Mouse (Mus musculus): Measurements from ENCODE around the gene Oxld1. TPM values are rescaled to one million over a fixed set of nuclear protein-coding genes. Genes with fewer than 3 reads are reported as not detected.

The Oxld1 gene
- polyA plus RNA-seq, 1 experiment from 2014 or later = 16.8 TPM

DNA sequence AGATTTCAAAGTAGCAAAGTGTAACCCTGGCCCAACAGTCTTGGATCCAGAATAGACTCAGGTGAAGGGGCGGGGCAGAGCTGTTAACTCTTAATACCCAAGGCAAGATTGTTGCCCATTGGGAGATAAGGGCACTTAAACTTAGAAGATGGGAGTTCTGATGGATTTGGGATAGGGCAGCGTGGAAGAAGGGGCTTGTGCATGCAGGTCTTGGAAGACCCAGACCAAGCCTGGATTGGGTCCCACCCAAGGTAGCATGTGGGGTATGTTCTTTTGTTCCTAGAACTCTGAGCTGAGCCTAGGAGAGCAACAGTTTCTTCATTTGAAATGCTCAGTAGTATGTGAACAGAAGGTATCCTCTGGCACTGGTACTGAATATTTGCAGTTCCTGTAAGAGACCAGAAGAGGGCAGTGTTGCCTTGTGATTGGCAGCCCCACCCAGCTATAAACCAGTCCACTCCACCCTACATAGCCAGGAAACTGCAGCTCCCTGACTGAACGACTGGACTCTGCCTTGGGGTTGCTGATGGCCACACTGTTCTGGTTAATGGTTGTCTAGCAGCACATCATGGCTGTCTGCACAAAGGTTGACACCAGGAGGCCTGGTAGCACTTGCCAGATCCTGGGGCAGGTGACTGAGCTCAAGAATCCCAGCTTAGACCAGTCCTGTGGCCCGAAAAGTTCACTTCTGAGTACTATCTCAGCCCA is 31.3 kb upstream of the Oxld1 start:
- Histone ChIP-seq H3K4me3 (ENCODE audit: low read depth, low read length) (no peak overlapping the region), H3K4me2 (0 out of 2 replicates have a peak overlapping the region, but pooled peaks have one; percentile 8)

GRCm38 (mm10) chr11:120488516-120488915 is 30.6 kb upstream of the Oxld1 start:
- Histone ChIP-seq H3K27me3 (replicated peaks; ENCODE audit: control insufficient read depth, insufficient read depth, low read length) (no peaks in the 10 kb centered on the region), H3K9ac (ENCODE audit: low read depth, low read length) (no peak overlapping the region), H3K4me1 (replicated peaks; ENCODE audit: control insufficient read depth, insufficient read depth, low read length) (peaks cover 52% of the 10 kb centered on the region), H3K9me3 (ENCODE audit: control insufficient read depth, low read length) (no peaks in the 10 kb centered on the region), H3K36me3 (ENCODE audit: control insufficient read depth, insufficient read depth, low read length) (peaks cover 37% of the 10 kb centered on the region), H3K4me3 (ENCODE audit: low read depth, low read length) (no peak overlapping the region), H3K27ac (ENCODE audit: low read depth, low read length) (no peak overlapping the region), H3K4me2 (no peak overlapping the region)
- whole genome bisulfite sequencing = 76% methylated on average over 4 of the region's 4 CpGs
- ATAC-seq (replicated peaks; ENCODE audit: low FRiP score) (no peak), DNase-seq (ENCODE audit: low spot score) (no peak)

More for the DNA sequence above, 31.3 kb upstream of the Oxld1 start:
- WGBS = 57% methylated on average over 4 of the region's 4 CpGs
- H3K4me1 ChIP-seq (replicated peaks; ENCODE audit: control insufficient read depth, insufficient read depth, low read length) = peaks cover 51% of the 10 kb centered on the region
- H3K27ac ChIP-seq (ENCODE audit: low read depth, low read length) = peak overlapping the region; percentile 36
- H3K27me3 ChIP-seq (replicated peaks; ENCODE audit: control insufficient read depth, insufficient read depth, low read length) = no peaks in the 10 kb centered on the region
- DNase-seq (ENCODE audit: low spot score) (peak; percentile 65), ATAC-seq (replicated peaks; ENCODE audit: low FRiP score) (peak; percentile 39)
- H3K9ac ChIP-seq (ENCODE audit: low read depth, low read length) = peak overlapping the region; percentile 22; the same call in 1 of the 2 replicates
- peaks cover 36% of the 10 kb centered on the region for H3K36me3 ChIP-seq (ENCODE audit: control insufficient read depth, insufficient read depth, low read length)
- H3K9me3 ChIP-seq (ENCODE audit: control insufficient read depth, low read length) = no peaks in the 10 kb centered on the region

- peaks cover 62% of the 10 kb centered on the region for H3K36me3 ChIP-seq (ENCODE audit: control insufficient read depth, insufficient read depth, low read length)
- H3K9ac ChIP-seq (ENCODE audit: low read depth, low read length) = peak overlapping the region; percentile 98
- H3K27me3 ChIP-seq (replicated peaks; ENCODE audit: control insufficient read depth, insufficient read depth, low read length) = no peaks in the 10 kb centered on the region
- H3K27ac ChIP-seq (ENCODE audit: low read depth, low read length) = peak overlapping the region; percentile 75
- peak overlapping the region; percentile 98 for H3K4me3 ChIP-seq (ENCODE audit: low read depth, low read length)
- DNase-seq (ENCODE audit: low spot score) = no peak
- no peaks in the 10 kb centered on the region for H3K9me3 ChIP-seq (ENCODE audit: control insufficient read depth, low read length)
- no peak for ATAC-seq (replicated peaks; ENCODE audit: low FRiP score)
- WGBS = 6% methylated on average over 10 of the region's 10 CpGs
- H3K4me1 ChIP-seq (replicated peaks; ENCODE audit: control insufficient read depth, insufficient read depth, low read length) = peaks cover 33% of the 10 kb centered on the region
- H3K4me2 ChIP-seq = peak overlapping the region; percentile 88
Observed at GRCm38 (mm10) chr11:120485251-120485650, 27.4 kb upstream of the Oxld1 start.

- peaks cover 66% of the 10 kb centered on the region for H3K36me3 ChIP-seq (ENCODE audit: control insufficient read depth, insufficient read depth, low read length)
- H3K9me3 ChIP-seq (ENCODE audit: control insufficient read depth, low read length) = no peaks in the 10 kb centered on the region
- DNase-seq (ENCODE audit: low spot score) (peak; percentile 88), ATAC-seq (replicated peaks; ENCODE audit: low FRiP score) (peak; percentile 92)
- H3K27ac ChIP-seq (ENCODE audit: low read depth, low read length) = peak within 1 kb of the TSS; percentile 75
- peaks cover 26% of the 10 kb centered on the region for H3K4me1 ChIP-seq (replicated peaks; ENCODE audit: control insufficient read depth, insufficient read depth, low read length)
- peak within 1 kb of the TSS; percentile 98 for H3K4me3 ChIP-seq (ENCODE audit: low read depth, low read length)
- WGBS = under 1% methylated on average over 60 of the region's 60 CpGs
- H3K4me2 ChIP-seq = peak within 1 kb of the TSS; percentile 88
- H3K27me3 ChIP-seq (replicated peaks; ENCODE audit: control insufficient read depth, insufficient read depth, low read length) = no peaks in the 10 kb centered on the region
- peak within 1 kb of the TSS; percentile 98 for H3K9ac ChIP-seq (ENCODE audit: low read depth, low read length)
Observed at GRCm38 (mm10) chr11:120484265-120484981, 26.6 kb upstream of the Oxld1 start, which contains the start of gene Mrpl12. Mrpl12 (plus strand) TSS chr11:120484613.

- Histone ChIP-seq H3K4me2 (peak overlapping the region; percentile 88), H3K4me3 (ENCODE audit: low read depth, low read length) (peak overlapping the region; percentile 98), H3K36me3 (ENCODE audit: control insufficient read depth, insufficient read depth, low read length) (peaks cover 72% of the 10 kb centered on the region), H3K9ac (ENCODE audit: low read depth, low read length) (peak overlapping the region; percentile 98), H3K4me1 (replicated peaks; ENCODE audit: control insufficient read depth, insufficient read depth, low read length) (peaks cover 24% of the 10 kb centered on the region), H3K27ac (ENCODE audit: low read depth, low read length) (peak overlapping the region; percentile 75; the same call in 1 of the 2 replicates), H3K27me3 (replicated peaks; ENCODE audit: control insufficient read depth, insufficient read depth, low read length) (no peaks in the 10 kb centered on the region), H3K9me3 (ENCODE audit: control insufficient read depth, low read length) (no peaks in the 10 kb centered on the region)
- WGBS = 83% methylated on average over 7 of the region's 7 CpGs
- no peak for DNase-seq (ENCODE audit: low spot score)
- ATAC-seq (replicated peaks; ENCODE audit: low FRiP score) = no peak
Observed at GRCm38 (mm10) chr11:120483448-120483934, 25.6 kb upstream of the Oxld1 start.

GRCm38 (mm10) chr11:120472052-120472451 is 14.2 kb upstream of the Oxld1 start:
- Histone ChIP-seq H3K9me3 (ENCODE audit: control insufficient read depth, low read length) (no peaks in the 10 kb centered on the region), H3K36me3 (ENCODE audit: control insufficient read depth, insufficient read depth, low read length) (peaks cover 56% of the 10 kb centered on the region), H3K27ac (ENCODE audit: low read depth, low read length) (no peak overlapping the region), H3K27me3 (replicated peaks; ENCODE audit: control insufficient read depth, insufficient read depth, low read length) (no peaks in the 10 kb centered on the region), H3K4me2 (no peak overlapping the region), H3K4me1 (replicated peaks; ENCODE audit: control insufficient read depth, insufficient read depth, low read length) (peaks cover 8% of the 10 kb centered on the region), H3K9ac (ENCODE audit: low read depth, low read length) (no peak overlapping the region), H3K4me3 (ENCODE audit: low read depth, low read length) (no peak overlapping the region)
- WGBS = 92% methylated on average over 6 of the region's 6 CpGs
- no peak for DNase-seq (ENCODE audit: low spot score)
- ATAC-seq (replicated peaks; ENCODE audit: low FRiP score) = no peak

DNA sequence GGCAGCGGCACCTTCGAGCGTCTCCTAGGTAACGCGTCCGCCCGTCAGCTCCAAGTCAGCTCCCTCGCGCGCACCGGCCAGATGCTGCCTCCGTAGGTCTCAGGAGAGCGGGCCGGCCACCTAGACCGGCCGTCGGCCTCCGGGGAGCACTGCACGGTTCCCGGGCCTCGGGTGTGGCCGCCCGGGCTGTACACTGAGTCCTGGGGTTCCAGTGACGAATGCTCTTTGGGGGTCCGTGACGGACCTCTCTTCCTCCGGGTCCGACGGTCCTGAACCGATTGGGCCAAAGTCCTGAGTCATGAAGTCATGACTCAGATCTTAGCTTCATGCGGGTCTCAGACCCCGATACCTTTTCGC is 9.8 kb upstream of the Oxld1 start:
- no peaks in the 10 kb centered on the region for H3K27me3 ChIP-seq (replicated peaks; ENCODE audit: control insufficient read depth, insufficient read depth, low read length)
- no peaks in the 10 kb centered on the region for H3K9me3 ChIP-seq (ENCODE audit: control insufficient read depth, low read length)
- peak overlapping the region; percentile 97 for H3K4me3 ChIP-seq (ENCODE audit: low read depth, low read length)
- peaks cover 17% of the 10 kb centered on the region for H3K4me1 ChIP-seq (replicated peaks; ENCODE audit: control insufficient read depth, insufficient read depth, low read length)
- H3K36me3 ChIP-seq (ENCODE audit: control insufficient read depth, insufficient read depth, low read length) = peaks cover 37% of the 10 kb centered on the region
- ATAC-seq (replicated peaks; ENCODE audit: low FRiP score) (peak; percentile 64), DNase-seq (ENCODE audit: low spot score) (no peak)
- H3K27ac ChIP-seq (ENCODE audit: low read depth, low read length) = peak overlapping the region; percentile 53
- H3K9ac ChIP-seq (ENCODE audit: low read depth, low read length) = peak overlapping the region; percentile 85
- H3K4me2 ChIP-seq = peak overlapping the region; percentile 82
- WGBS = under 1% methylated on average over 33 of the region's 33 CpGs

- peak; percentile 100 for ATAC-seq (replicated peaks; ENCODE audit: low FRiP score)
- Histone ChIP-seq H3K4me2 (peak within 1 kb of the TSS; percentile 82), H3K27me3 (replicated peaks; ENCODE audit: control insufficient read depth, insufficient read depth, low read length) (no peaks in the 10 kb centered on the region), H3K4me1 (replicated peaks; ENCODE audit: control insufficient read depth, insufficient read depth, low read length) (peaks cover 17% of the 10 kb centered on the region), H3K9me3 (ENCODE audit: control insufficient read depth, low read length) (no peaks in the 10 kb centered on the region), H3K27ac (ENCODE audit: low read depth, low read length) (peak within 1 kb of the TSS; percentile 53), H3K9ac (ENCODE audit: low read depth, low read length) (peak within 1 kb of the TSS; percentile 85), H3K36me3 (ENCODE audit: control insufficient read depth, insufficient read depth, low read length) (peaks cover 37% of the 10 kb centered on the region), H3K4me3 (ENCODE audit: low read depth, low read length) (peak within 1 kb of the TSS; percentile 97)
- under 1% methylated on average over 54 of the region's 54 CpGs for WGBS
- peak; percentile 97 for DNase-seq (ENCODE audit: low spot score)
Observed at GRCm38 (mm10) chr11:120467051-120467735, 9.3 kb upstream of the Oxld1 start, which contains the start of gene Arl16. Arl16 (minus strand) TSS chr11:120467607.

Data from liver, embryonic 11.5 days (tissue).